In genomic region chr11:98697225-98697624, GRCm38 (mm10) we compare ENCODE assay signal across 26 mouse cellular contexts. TPM values are rescaled to one million over a fixed set of nuclear protein-coding genes. Genes with fewer than 3 reads are reported as not detected.
A peak's percentile ranks its signal among the peaks of the same experiment; 100 is the strongest.
DNase-seq lines count a peak whose midpoint lies in the region; ATAC-seq lines count a peak whose summit lies in the region.
"Had no signal": no experiment of that assay in that cellular context is flagged by ENCODE, and none has a peak within 500 bp of the region (broad histone marks: within the 10 kb centered on the region; RNA-seq: fewer than 3 reads in every experiment).

No protein-coding gene starts in this region.

- no peak for ATAC-seq in embryonic facial prominence, embryonic 14.5 days (ENCODE audit: low read depth)
- ATAC-seq in kidney, embryonic 14.5 days (ENCODE audit: low FRiP score, low TSS enrichment) = no peak
- ATAC-seq in midbrain, embryonic 13.5 days = no peak
- no peak for ATAC-seq in midbrain, embryonic 11.5 days (ENCODE audit: low FRiP score)
- ATAC-seq: forebrain, embryonic 15.5 days; hindbrain, postnatal 0 days; Patski had no signal

- no peak overlapping the region for H3K4me3 ChIP-seq in embryonic facial prominence, embryonic 14.5 days (ENCODE audit: low read depth, low read length)
- H3K4me3 ChIP-seq in embryonic facial prominence, embryonic 10.5 days = no peak overlapping the region
- no peak overlapping the region for H3K4me3 ChIP-seq in kidney, embryonic 14.5 days (ENCODE audit: low read length)
- H3K4me3 ChIP-seq in midbrain, embryonic 13.5 days (replicated peaks) = no peak overlapping the region
- no peak overlapping the region for H3K4me3 ChIP-seq in midbrain, embryonic 11.5 days (ENCODE audit: low read depth, low read length)
- H3K4me3 ChIP-seq: embryonic facial prominence, embryonic 12.5 days; erythroblast, embryonic 14.5 days; forebrain, embryonic 12.5 days; forebrain, embryonic 15.5 days; heart, embryonic 13.5 days had no signal

- H3K27ac ChIP-seq in embryonic facial prominence, embryonic 14.5 days (replicated peaks; ENCODE audit: low read depth, low read length) = 0 out of 2 replicates have a peak overlapping the region, but pooled peaks have one; percentile 2
- H3K27ac ChIP-seq in embryonic facial prominence, embryonic 10.5 days (replicated peaks) = no peak overlapping the region
- H3K27ac ChIP-seq in kidney, embryonic 14.5 days (ENCODE audit: low read depth, low read length) = no peak overlapping the region
- 0 out of 2 replicates have a peak overlapping the region, but pooled peaks have one; percentile 5 for H3K27ac ChIP-seq in midbrain, embryonic 13.5 days
- H3K27ac ChIP-seq in midbrain, embryonic 11.5 days (ENCODE audit: low read depth, low read length) = no peak overlapping the region
- H3K27ac ChIP-seq: forebrain, embryonic 12.5 days; forebrain, embryonic 15.5 days; heart, embryonic 13.5 days; hindbrain, embryonic 14.5 days; hindbrain, postnatal 0 days had no signal

- no peak overlapping the region for H3K9ac ChIP-seq in embryonic facial prominence, embryonic 14.5 days (ENCODE audit: low read depth, low read length)
- H3K9ac ChIP-seq in kidney, embryonic 14.5 days (ENCODE audit: low read depth, low read length) = no peak overlapping the region
- H3K9ac ChIP-seq in midbrain, embryonic 13.5 days (replicated peaks) = no peak overlapping the region
- H3K9ac ChIP-seq in midbrain, embryonic 11.5 days (ENCODE audit: low read length) = no peak overlapping the region
- H3K9ac ChIP-seq: embryonic facial prominence, embryonic 12.5 days; forebrain, embryonic 12.5 days; forebrain, embryonic 15.5 days; heart, embryonic 13.5 days; hindbrain, embryonic 14.5 days had no signal

- H3K4me1 ChIP-seq in embryonic facial prominence, embryonic 14.5 days (ENCODE audit: control insufficient read depth, insufficient read depth, low read length) = no peaks in the 10 kb centered on the region
- H3K4me1 ChIP-seq in embryonic facial prominence, embryonic 10.5 days = peaks cover 17% of the 10 kb centered on the region
- 0 out of 2 replicates have a peak, but pooled peaks cover 5% of the 10 kb centered on the region for H3K4me1 ChIP-seq in kidney, embryonic 14.5 days (ENCODE audit: control insufficient read depth, insufficient read depth, low read length)
- no peaks in the 10 kb centered on the region for H3K4me1 ChIP-seq in midbrain, embryonic 13.5 days (replicated peaks)
- H3K4me1 ChIP-seq in midbrain, embryonic 11.5 days (ENCODE audit: control insufficient read depth, insufficient read depth, low read length) = no peaks in the 10 kb centered on the region
- H3K4me1 ChIP-seq: forebrain, embryonic 12.5 days had no signal

- DNase-seq in embryonic facial prominence, embryonic 14.5 days (ENCODE audit: low spot score) = no peak
- DNase-seq in embryonic facial prominence, embryonic 10.5 days (ENCODE audit: low spot score) = no peak
- DNase-seq in kidney, adult 11 months = peak; percentile 64
- DNase-seq in kidney, adult 9 months = peak; percentile 67
- no peak for DNase-seq in kidney, postnatal 14 days
- DNase-seq in midbrain, embryonic 11.5 days (ENCODE audit: low spot score, missing footprints) = no peak
- DNase-seq: adrenal gland, postnatal 10 days; adrenal gland, postnatal 36 days; cerebellum, adult 18-20 months; cerebellum, adult 9-10 months; heart, adult 18-20 months; heart, postnatal 14 days; heart, postnatal 4 days had no signal

- no peaks in the 10 kb centered on the region for H3K9me3 ChIP-seq in embryonic facial prominence, embryonic 14.5 days (ENCODE audit: control insufficient read depth, low read length)
- H3K9me3 ChIP-seq in embryonic facial prominence, embryonic 10.5 days = no peaks in the 10 kb centered on the region
- no peaks in the 10 kb centered on the region for H3K9me3 ChIP-seq in kidney, embryonic 14.5 days (ENCODE audit: control insufficient read depth, low read length)
- no peaks in the 10 kb centered on the region for H3K9me3 ChIP-seq in midbrain, embryonic 13.5 days
- H3K9me3 ChIP-seq in midbrain, embryonic 11.5 days (ENCODE audit: control insufficient read depth, low read length) = no peaks in the 10 kb centered on the region
- H3K9me3 ChIP-seq: embryonic facial prominence, embryonic 12.5 days; forebrain, embryonic 12.5 days; forebrain, embryonic 15.5 days; G1E; heart, embryonic 13.5 days had no signal

- H3K27me3 ChIP-seq in embryonic facial prominence, embryonic 14.5 days (replicated peaks; ENCODE audit: control insufficient read depth, insufficient read depth, low read length) = no peaks in the 10 kb centered on the region
- H3K27me3 ChIP-seq in embryonic facial prominence, embryonic 10.5 days (replicated peaks; ENCODE audit: low read depth, poor library complexity, severe bottlenecking) = peaks cover 12% of the 10 kb centered on the region
- H3K27me3 ChIP-seq in kidney, embryonic 14.5 days (ENCODE audit: control insufficient read depth, insufficient read depth, low read length) = no peaks in the 10 kb centered on the region
- no peaks in the 10 kb centered on the region for H3K27me3 ChIP-seq in midbrain, embryonic 13.5 days
- H3K27me3 ChIP-seq in midbrain, embryonic 11.5 days (ENCODE audit: control insufficient read depth, insufficient read depth, low read length) = no peaks in the 10 kb centered on the region
- H3K27me3 ChIP-seq: embryonic facial prominence, embryonic 12.5 days; forebrain, embryonic 12.5 days; forebrain, embryonic 15.5 days; Patski had no signal

- H3K4me2 ChIP-seq in embryonic facial prominence, embryonic 14.5 days (ENCODE audit: low read depth, low read length) = no peak overlapping the region
- no peak overlapping the region for H3K4me2 ChIP-seq in kidney, embryonic 14.5 days (replicated peaks; ENCODE audit: low read depth, low read length)
- no peak overlapping the region for H3K4me2 ChIP-seq in midbrain, embryonic 13.5 days (replicated peaks)
- H3K4me2 ChIP-seq in midbrain, embryonic 11.5 days = no peak overlapping the region
- H3K4me2 ChIP-seq: embryonic facial prominence, embryonic 12.5 days; forebrain, embryonic 12.5 days; forebrain, embryonic 15.5 days; heart, embryonic 13.5 days; hindbrain, embryonic 14.5 days had no signal

- peaks cover 42% of the 10 kb centered on the region for H3K36me3 ChIP-seq in embryonic facial prominence, embryonic 14.5 days (ENCODE audit: control insufficient read depth, insufficient read depth, low read length)
- peaks cover 51% of the 10 kb centered on the region for H3K36me3 ChIP-seq in embryonic facial prominence, embryonic 10.5 days (replicated peaks)
- H3K36me3 ChIP-seq in kidney, embryonic 14.5 days (ENCODE audit: control insufficient read depth, insufficient read depth, low read length) = peaks cover 46% of the 10 kb centered on the region
- peaks cover 47% of the 10 kb centered on the region for H3K36me3 ChIP-seq in midbrain, embryonic 13.5 days
- H3K36me3 ChIP-seq in midbrain, embryonic 11.5 days (ENCODE audit: control insufficient read depth, insufficient read depth, low read length) = peaks cover 6% of the 10 kb centered on the region; the same call in 1 of the 2 replicates

- WGBS in embryonic facial prominence, embryonic 14.5 days = 84% methylated on average over 12 of the region's 12 CpGs
- WGBS in embryonic facial prominence, embryonic 10.5 days = 92% methylated on average over 12 of the region's 12 CpGs
- WGBS in kidney, embryonic 14.5 days = 93% methylated on average over 12 of the region's 12 CpGs
- WGBS in midbrain, embryonic 13.5 days = 89% methylated on average over 12 of the region's 12 CpGs
- 90% methylated on average over 12 of the region's 12 CpGs for WGBS in midbrain, embryonic 11.5 days

RNA-seq across cellular contexts. Expression of gene Csf3, which starts 3.8 kb away (rescaled TPM):
- polyA plus RNA-seq in embryonic facial prominence, embryonic 14.5 days (2014; fragmentation: Nextera tagmentation; extraction: Ambion mirVana) = not detected in 2 replicates
- polyA plus RNA-seq in embryonic facial prominence, embryonic 10.5 days (2016; fragmentation: Nextera tagmentation; extraction: Ambion mirVana) = not detected in 2 replicates
- polyA plus RNA-seq in kidney, embryonic 14.5 days (2014; fragmentation: Nextera tagmentation; extraction: Ambion mirVana) = not detected in 2 replicates
- polyA plus RNA-seq in midbrain, embryonic 13.5 days (2015; fragmentation: Nextera tagmentation; extraction: Ambion mirVana) = not detected in 2 replicates
- not detected in 2 replicates for polyA plus RNA-seq in midbrain, embryonic 11.5 days (2014; fragmentation: Nextera tagmentation; extraction: Ambion mirVana)
- polyA plus RNA-seq: embryonic facial prominence, embryonic 12.5 days; erythroblast, embryonic 14.5 days; forebrain, embryonic 12.5 days; forebrain, embryonic 15.5 days; G1E; heart, embryonic 13.5 days; heart, embryonic 16.5 days; hindbrain, embryonic 11.5 days; hindbrain, embryonic 14.5 days; hindbrain, postnatal 0 days had no signal

RNA-seq across cellular contexts. Expression of gene Psmd3, which starts 14.9 kb away (rescaled TPM):
- 136 and 146 TPM in 2 replicates for polyA plus RNA-seq in embryonic facial prominence, embryonic 14.5 days (2014; fragmentation: Nextera tagmentation; extraction: Ambion mirVana)
- polyA plus RNA-seq in embryonic facial prominence, embryonic 10.5 days (2016; fragmentation: Nextera tagmentation; extraction: Ambion mirVana) = 249 and 262 TPM in 2 replicates
- 181 and 187 TPM in 2 replicates for polyA plus RNA-seq in kidney, embryonic 14.5 days (2014; fragmentation: Nextera tagmentation; extraction: Ambion mirVana)
- polyA plus RNA-seq in midbrain, embryonic 13.5 days (2015; fragmentation: Nextera tagmentation; extraction: Ambion mirVana) = 174 and 190 TPM in 2 replicates
- 142 and 155 TPM in 2 replicates for polyA plus RNA-seq in midbrain, embryonic 11.5 days (2014; fragmentation: Nextera tagmentation; extraction: Ambion mirVana)

RNA-seq across cellular contexts. Expression of gene Med24, which starts 32.0 kb away (rescaled TPM):
- 40.7 and 49.0 TPM in 2 replicates for polyA plus RNA-seq in embryonic facial prominence, embryonic 14.5 days (2014; fragmentation: Nextera tagmentation; extraction: Ambion mirVana)
- 73.9 and 78.1 TPM in 2 replicates for polyA plus RNA-seq in embryonic facial prominence, embryonic 10.5 days (2016; fragmentation: Nextera tagmentation; extraction: Ambion mirVana)
- 39.5 and 59.1 TPM in 2 replicates for polyA plus RNA-seq in kidney, embryonic 14.5 days (2014; fragmentation: Nextera tagmentation; extraction: Ambion mirVana)
- 83.5 and 90.3 TPM in 2 replicates for polyA plus RNA-seq in midbrain, embryonic 13.5 days (2015; fragmentation: Nextera tagmentation; extraction: Ambion mirVana)
- polyA plus RNA-seq in midbrain, embryonic 11.5 days (2014; fragmentation: Nextera tagmentation; extraction: Ambion mirVana) = 66.1 and 67.1 TPM in 2 replicates

RNA-seq across cellular contexts. Expression of gene Gsdma, which starts 33.1 kb away (rescaled TPM):
- polyA plus RNA-seq in embryonic facial prominence, embryonic 14.5 days (2014; fragmentation: Nextera tagmentation; extraction: Ambion mirVana) = 0.64 and 2.0 TPM in 2 replicates
- polyA plus RNA-seq in embryonic facial prominence, embryonic 10.5 days (2016; fragmentation: Nextera tagmentation; extraction: Ambion mirVana) = not detected in 2 replicates
- polyA plus RNA-seq in kidney, embryonic 14.5 days (2014; fragmentation: Nextera tagmentation; extraction: Ambion mirVana) = 0.16 TPM in 1 of 2 replicates, not detected in the other
- not detected in 2 replicates for polyA plus RNA-seq in midbrain, embryonic 13.5 days (2015; fragmentation: Nextera tagmentation; extraction: Ambion mirVana)
- polyA plus RNA-seq in midbrain, embryonic 11.5 days (2014; fragmentation: Nextera tagmentation; extraction: Ambion mirVana) = not detected in 2 replicates
- polyA plus RNA-seq: erythroblast, embryonic 14.5 days; forebrain, embryonic 12.5 days; forebrain, embryonic 15.5 days; heart, embryonic 16.5 days; hindbrain, embryonic 11.5 days; hindbrain, embryonic 14.5 days had no signal

RNA-seq across cellular contexts. Expression of gene Thra, which starts 43.2 kb away (rescaled TPM):
- 57.7 and 62.2 TPM in 2 replicates for polyA plus RNA-seq in embryonic facial prominence, embryonic 14.5 days (2014; fragmentation: Nextera tagmentation; extraction: Ambion mirVana)
- 8.8 and 9.1 TPM in 2 replicates for polyA plus RNA-seq in embryonic facial prominence, embryonic 10.5 days (2016; fragmentation: Nextera tagmentation; extraction: Ambion mirVana)
- polyA plus RNA-seq in kidney, embryonic 14.5 days (2014; fragmentation: Nextera tagmentation; extraction: Ambion mirVana) = 28.0 and 31.8 TPM in 2 replicates
- 99.6 and 106 TPM in 2 replicates for polyA plus RNA-seq in midbrain, embryonic 13.5 days (2015; fragmentation: Nextera tagmentation; extraction: Ambion mirVana)
- polyA plus RNA-seq in midbrain, embryonic 11.5 days (2014; fragmentation: Nextera tagmentation; extraction: Ambion mirVana) = 21.9 and 23.7 TPM in 2 replicates

Comparison
In these comparisons a context has a peak if more than half of its experiments do, and no peak if none do; other contexts are left out.
1. DNase-seq: peak in kidney, adult 11 months (single experiment) and kidney, adult 9 months (single experiment); none in embryonic facial prominence, embryonic 14.5 days (single experiment), embryonic facial prominence, embryonic 10.5 days (single experiment), kidney, postnatal 14 days (single experiment) and midbrain, embryonic 11.5 days (single experiment).
2. H3K27ac ChIP-seq: peak in embryonic facial prominence, embryonic 14.5 days (single experiment) and midbrain, embryonic 13.5 days (single experiment); none in embryonic facial prominence, embryonic 10.5 days (single experiment), kidney, embryonic 14.5 days (single experiment) and midbrain, embryonic 11.5 days (single experiment).